Mouse (Mus musculus): ENCODE data around the gene Sfxn1. TPM values are rescaled to one million over a fixed set of nuclear protein-coding genes. Genes with fewer than 3 reads are reported as not detected.

The Sfxn1 gene
- total and polyA plus RNA-seq, 2 experiments from 2014 or later = 81.8 to 137 TPM

DNA sequence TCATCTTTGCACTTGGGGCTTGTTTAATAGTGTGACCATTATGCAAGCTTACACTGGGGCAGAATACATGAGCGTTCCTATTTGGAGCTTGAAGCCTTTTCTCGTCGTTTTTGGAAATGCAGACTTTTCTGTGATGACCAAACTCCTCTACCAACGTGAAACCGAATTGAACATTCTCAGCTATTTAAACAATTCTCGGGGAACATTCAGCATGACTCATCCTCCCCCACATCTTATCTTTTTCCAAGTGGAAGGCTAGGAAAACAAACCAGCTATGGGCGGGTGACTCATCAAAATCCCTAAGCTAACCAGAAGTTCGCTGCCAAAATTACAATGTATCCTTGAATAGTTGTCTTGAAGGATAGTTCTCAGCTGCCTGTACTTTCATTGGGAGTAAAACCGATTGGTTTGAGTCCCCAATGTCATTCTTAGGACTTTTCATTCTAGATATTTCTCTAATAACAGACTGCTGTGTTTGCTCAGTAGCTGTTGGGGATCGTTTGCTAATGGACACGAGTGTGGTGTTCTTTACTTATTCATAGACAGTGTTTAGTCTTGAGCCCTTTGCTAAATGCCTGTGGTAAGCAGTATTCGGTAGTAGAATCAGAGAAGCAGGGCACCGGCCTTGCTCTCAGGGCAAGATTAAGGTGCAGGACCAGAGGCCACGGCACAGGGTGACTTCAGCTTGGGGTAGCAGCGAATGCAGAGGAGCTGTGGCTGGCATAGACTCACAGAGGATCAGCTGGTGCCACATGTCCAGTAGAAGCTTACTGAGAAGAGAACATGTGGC is 29.6 kb downstream of the Sfxn1 start:
- Histone ChIP-seq H3K9me3 (ENCODE audit: low read length) (no peaks in the 10 kb centered on the region), H3K4me1 (ENCODE audit: insufficient read depth, low read length) (no peaks in the 10 kb centered on the region), H3K4me2 (ENCODE audit: low read depth, low read length, poor library complexity, severe bottlenecking) (no peak overlapping the region), H3K36me3 (ENCODE audit: insufficient read depth, low read length) (peaks cover 18% of the 10 kb centered on the region), H3K9ac (replicated peaks; ENCODE audit: low read length, poor library complexity, severe bottlenecking) (no peak overlapping the region), H3K27ac (ENCODE audit: low read depth, low read length) (no peak overlapping the region), H3K4me3 (ENCODE audit: low read depth, low read length) (no peak overlapping the region), H3K27me3 (ENCODE audit: insufficient read depth, low read length) (no peaks in the 10 kb centered on the region)
- TF ChIP-seq CTCF (IDR thresholded peaks at IDR 0.05) = no peak
- DNase-seq (ENCODE audit: low spot score) (no peak), ATAC-seq (ENCODE audit: low FRiP score) (no peak)
- 93% methylated on average over 15 of the region's 15 CpGs for WGBS

- DNase-seq (ENCODE audit: low spot score) (no peak), ATAC-seq (ENCODE audit: low FRiP score) (no peak)
- H3K4me3 ChIP-seq (ENCODE audit: low read depth, low read length) = no peak overlapping the region
- H3K9ac ChIP-seq (replicated peaks; ENCODE audit: low read length, poor library complexity, severe bottlenecking) = no peak overlapping the region
- no peaks in the 10 kb centered on the region for H3K9me3 ChIP-seq (ENCODE audit: low read length)
- H3K27ac ChIP-seq (ENCODE audit: low read depth, low read length) = no peak overlapping the region
- TF ChIP-seq CTCF (IDR thresholded peaks at IDR 0.05) = no peak
- H3K4me2 ChIP-seq (ENCODE audit: low read depth, low read length, poor library complexity, severe bottlenecking) = no peak overlapping the region
- no peaks in the 10 kb centered on the region for H3K27me3 ChIP-seq (ENCODE audit: insufficient read depth, low read length)
- no peaks in the 10 kb centered on the region for H3K4me1 ChIP-seq (ENCODE audit: insufficient read depth, low read length)
- H3K36me3 ChIP-seq (ENCODE audit: insufficient read depth, low read length) = peaks cover 21% of the 10 kb centered on the region
- 95% methylated on average over 3 of the region's 3 CpGs for WGBS
Measured at GRCm38 (mm10) chr13:54102061-54102460, 30.4 kb downstream of the Sfxn1 start.

DNA sequence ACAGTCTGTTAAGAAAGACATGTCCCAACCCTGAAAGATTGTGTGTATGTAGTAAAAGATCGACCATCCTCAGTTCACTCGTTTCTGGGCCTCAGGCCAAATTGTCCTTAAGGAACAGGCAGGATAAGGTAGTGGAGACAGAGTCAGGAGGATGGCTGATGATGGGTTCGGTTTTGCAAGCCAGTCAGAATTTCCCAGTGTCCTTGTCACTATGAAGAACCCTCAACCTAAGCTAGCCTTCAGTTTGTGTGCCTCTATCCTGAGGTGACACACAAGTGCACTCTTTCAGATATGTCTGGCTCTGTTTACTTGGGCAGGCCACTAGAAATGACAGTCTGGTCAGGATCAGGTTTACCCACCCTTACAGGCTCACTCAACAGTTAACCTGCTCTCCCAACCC is 31.6 kb downstream of the Sfxn1 start:
- WGBS = 86% methylated on average over 3 of the region's 3 CpGs
- no peak for ATAC-seq (ENCODE audit: low FRiP score)
- H3K27ac ChIP-seq (ENCODE audit: low read depth, low read length) = no peak overlapping the region

DNA sequence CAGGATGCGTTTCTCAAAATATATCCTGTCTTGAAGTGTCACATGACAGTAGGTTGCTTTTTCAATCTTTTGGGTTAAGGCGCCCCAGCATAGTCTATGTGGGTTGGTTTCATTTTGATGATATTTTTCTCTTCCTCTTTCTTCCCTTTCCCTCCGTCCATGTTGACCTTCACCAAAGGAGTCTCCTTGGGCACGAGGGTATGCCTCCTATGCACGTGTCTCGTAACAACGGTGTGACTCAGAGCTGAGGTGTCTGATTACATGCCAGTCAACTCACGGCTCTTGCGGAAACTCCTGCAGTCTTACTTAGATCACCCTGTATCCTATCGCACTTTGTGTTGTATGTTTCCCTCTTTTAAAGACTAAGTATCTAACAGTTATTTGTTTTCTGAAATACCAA is 32.2 kb downstream of the Sfxn1 start:
- DNase-seq (ENCODE audit: low spot score) = no peak
- Histone ChIP-seq H3K9me3 (ENCODE audit: low read length) (no peaks in the 10 kb centered on the region), H3K27me3 (ENCODE audit: insufficient read depth, low read length) (no peaks in the 10 kb centered on the region), H3K27ac (ENCODE audit: low read depth, low read length) (no peak overlapping the region), H3K4me3 (ENCODE audit: low read depth, low read length) (no peak overlapping the region), H3K4me2 (ENCODE audit: low read depth, low read length, poor library complexity, severe bottlenecking) (no peak overlapping the region), H3K4me1 (ENCODE audit: insufficient read depth, low read length) (no peaks in the 10 kb centered on the region), H3K36me3 (ENCODE audit: insufficient read depth, low read length) (peaks cover 19% of the 10 kb centered on the region), H3K9ac (replicated peaks; ENCODE audit: low read length, poor library complexity, severe bottlenecking) (no peak overlapping the region)
- no peak for TF ChIP-seq CTCF (IDR thresholded peaks at IDR 0.05)
- WGBS = 86% methylated on average over 10 of the region's 10 CpGs
- ATAC-seq (ENCODE audit: low FRiP score) = no peak

More for the DNA sequence above, 31.6 kb downstream of the Sfxn1 start:
- DNase-seq (ENCODE audit: low spot score) = no peak
- H3K27me3 ChIP-seq (ENCODE audit: insufficient read depth, low read length) = no peaks in the 10 kb centered on the region
- TF ChIP-seq CTCF (IDR thresholded peaks at IDR 0.05) = no peak
- H3K4me2 ChIP-seq (ENCODE audit: low read depth, low read length, poor library complexity, severe bottlenecking) = no peak overlapping the region
- no peaks in the 10 kb centered on the region for H3K4me1 ChIP-seq (ENCODE audit: insufficient read depth, low read length)
- H3K36me3 ChIP-seq (ENCODE audit: insufficient read depth, low read length) = peaks cover 19% of the 10 kb centered on the region
- no peak overlapping the region for H3K9ac ChIP-seq (replicated peaks; ENCODE audit: low read length, poor library complexity, severe bottlenecking)
- H3K9me3 ChIP-seq (ENCODE audit: low read length) = no peaks in the 10 kb centered on the region
- no peak overlapping the region for H3K4me3 ChIP-seq (ENCODE audit: low read depth, low read length)

DNA sequence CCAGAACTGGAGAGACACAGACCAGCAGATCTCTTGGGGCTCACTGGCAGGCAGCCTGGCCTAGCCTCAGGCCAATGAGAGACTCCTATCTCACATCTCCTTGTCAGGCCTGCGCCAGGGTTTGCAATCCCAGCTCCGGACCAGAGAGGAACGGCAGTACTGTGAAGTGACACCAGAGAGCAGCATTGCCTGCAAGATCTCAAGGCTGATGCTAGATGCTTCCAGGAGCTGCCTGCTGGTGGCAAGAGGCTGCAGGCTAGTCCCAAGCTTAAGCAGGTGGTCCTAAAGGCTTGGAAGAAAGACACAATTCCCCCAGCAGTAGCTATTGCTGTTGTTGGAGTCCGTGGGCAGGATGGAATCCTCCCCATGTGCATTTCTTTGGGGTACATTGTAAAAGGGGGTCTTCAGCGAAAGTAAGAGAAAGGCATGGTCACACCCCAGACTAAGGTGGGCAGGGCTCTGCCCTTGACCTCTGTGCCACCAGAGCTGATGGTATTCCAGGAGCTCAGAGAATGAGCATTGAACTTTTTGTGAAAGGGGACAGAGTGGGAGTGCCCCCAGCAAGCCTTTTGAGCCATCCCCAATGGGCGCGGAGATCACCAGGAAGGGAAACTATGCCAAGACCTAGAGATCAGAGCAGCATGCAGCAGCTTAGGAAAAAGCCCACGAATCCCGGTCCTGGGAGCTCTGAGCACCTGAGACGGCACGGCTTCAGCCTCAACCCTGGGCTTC is 42.3 kb downstream of the Sfxn1 start:
- peak; percentile 91 for DNase-seq (ENCODE audit: low spot score)
- peak; percentile 77 for ATAC-seq (ENCODE audit: low FRiP score)
- Histone ChIP-seq H3K9me3 (ENCODE audit: low read length) (no peaks in the 10 kb centered on the region), H3K4me3 (ENCODE audit: low read depth, low read length) (no peak overlapping the region), H3K4me2 (ENCODE audit: low read depth, low read length, poor library complexity, severe bottlenecking) (no peak overlapping the region), H3K9ac (replicated peaks; ENCODE audit: low read length, poor library complexity, severe bottlenecking) (no peak overlapping the region), H3K36me3 (ENCODE audit: insufficient read depth, low read length) (no peaks in the 10 kb centered on the region), H3K27me3 (ENCODE audit: insufficient read depth, low read length) (no peaks in the 10 kb centered on the region; the same call in 1 of the 2 replicates), H3K27ac (ENCODE audit: low read depth, low read length) (no peak overlapping the region), H3K4me1 (ENCODE audit: insufficient read depth, low read length) (no peaks in the 10 kb centered on the region)
- WGBS = 46% methylated on average over 11 of the region's 11 CpGs
- peak; percentile 98 for TF ChIP-seq CTCF (IDR thresholded peaks at IDR 0.05)

DNA sequence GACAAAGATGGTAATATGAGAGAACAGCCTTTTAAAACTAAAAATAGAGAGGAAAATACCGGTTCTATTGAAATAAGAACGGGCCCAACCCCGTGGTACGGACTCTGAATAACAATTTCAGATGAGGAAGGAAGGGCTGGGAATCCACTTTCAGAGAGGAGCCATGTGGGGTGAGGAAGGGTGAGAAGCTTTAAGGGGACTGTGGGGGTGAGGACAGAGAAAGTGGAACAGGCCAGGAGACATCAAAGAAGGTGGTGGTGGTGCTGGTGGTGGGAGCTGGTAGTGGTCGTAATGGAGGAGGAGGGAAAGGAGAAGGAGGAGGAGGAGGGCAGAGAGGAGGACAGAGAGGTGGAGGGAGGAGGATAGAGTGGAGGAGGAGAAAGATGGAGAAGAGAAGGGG is 43.3 kb downstream of the Sfxn1 start:
- no peaks in the 10 kb centered on the region; the same call in 1 of the 2 replicates for H3K27me3 ChIP-seq (ENCODE audit: insufficient read depth, low read length)
- no peak overlapping the region for H3K4me2 ChIP-seq (ENCODE audit: low read depth, low read length, poor library complexity, severe bottlenecking)
- WGBS = 60% methylated on average over 5 of the region's 5 CpGs
- no peak overlapping the region for H3K4me3 ChIP-seq (ENCODE audit: low read depth, low read length)
- H3K9me3 ChIP-seq (ENCODE audit: low read length) = no peaks in the 10 kb centered on the region
- no peak for DNase-seq (ENCODE audit: low spot score)
- no peak overlapping the region for H3K9ac ChIP-seq (replicated peaks; ENCODE audit: low read length, poor library complexity, severe bottlenecking)
- TF ChIP-seq CTCF (IDR thresholded peaks at IDR 0.05) = no peak
- no peak for ATAC-seq (ENCODE audit: low FRiP score)
- H3K27ac ChIP-seq (ENCODE audit: low read depth, low read length) = no peak overlapping the region
- no peaks in the 10 kb centered on the region for H3K36me3 ChIP-seq (ENCODE audit: insufficient read depth, low read length)
- no peaks in the 10 kb centered on the region for H3K4me1 ChIP-seq (ENCODE audit: insufficient read depth, low read length)
